Mouse (Mus musculus): ENCODE results near the gene Aoc1.

Aoc1 gene

GRCm38 (mm10) chr6:48872596-48872995, at the start of gene Aoc1:
Aoc1 (plus strand) TSS chr6:48872896.
- DNase-seq (ENCODE audit: low spot score in 2 of 2) = no peak

GRCm38 (mm10) chr6:48825016-48825415, 47.7 kb upstream of the Aoc1 start:
- DNase-seq (ENCODE audit: low spot score in 2 of 2) = no peak

DNA sequence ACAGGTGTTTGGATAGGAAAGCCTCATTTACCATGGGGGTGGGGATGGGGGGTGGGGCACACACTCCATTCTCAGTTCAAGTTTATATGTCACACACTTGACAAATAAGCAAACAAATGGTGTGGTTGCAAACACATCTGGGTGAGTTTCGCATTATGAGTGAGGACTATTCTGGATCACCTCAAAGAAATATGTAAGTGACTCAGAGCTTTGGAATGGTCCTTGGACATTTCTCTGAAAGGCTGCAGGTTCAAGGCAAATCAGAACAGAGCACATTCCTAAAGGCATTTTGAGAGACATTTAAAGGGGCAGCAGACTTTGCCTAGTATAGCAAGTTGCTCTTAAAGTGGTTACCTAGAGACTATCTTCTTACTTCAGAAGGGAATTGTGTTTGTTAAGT, 43.7 kb upstream of the Aoc1 start:
- no peak for DNase-seq (ENCODE audit: low spot score in 2 of 2)

- no peak for DNase-seq (ENCODE audit: low spot score in 2 of 2)
Observed at GRCm38 (mm10) chr6:48829651-48830050, 43.0 kb upstream of the Aoc1 start.

GRCm38 (mm10) chr6:48830241-48830640, 42.5 kb upstream of the Aoc1 start:
- DNase-seq (ENCODE audit: low spot score in 2 of 2) = no peak

DNA sequence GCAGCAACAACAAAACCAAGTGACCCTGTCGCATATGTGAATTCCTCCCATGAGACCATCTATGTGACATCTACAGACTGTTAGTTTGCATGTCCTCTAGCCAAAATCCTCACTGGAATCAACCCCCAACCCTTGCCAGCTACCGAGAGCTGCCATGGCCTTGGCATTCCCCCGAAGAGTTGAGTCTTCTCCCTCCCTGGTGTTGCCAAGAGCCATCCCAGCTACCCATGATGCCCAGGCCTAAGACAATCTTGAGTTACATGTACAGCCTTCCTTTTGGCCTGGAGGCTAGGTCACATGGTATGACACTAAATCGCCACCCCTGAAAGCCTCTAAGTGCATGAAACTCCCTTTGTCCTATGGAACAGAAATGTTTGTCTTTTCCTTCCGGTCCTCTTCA, 41.6 kb upstream of the Aoc1 start:
- DNase-seq (ENCODE audit: low spot score in 2 of 2) = no peak

DNA sequence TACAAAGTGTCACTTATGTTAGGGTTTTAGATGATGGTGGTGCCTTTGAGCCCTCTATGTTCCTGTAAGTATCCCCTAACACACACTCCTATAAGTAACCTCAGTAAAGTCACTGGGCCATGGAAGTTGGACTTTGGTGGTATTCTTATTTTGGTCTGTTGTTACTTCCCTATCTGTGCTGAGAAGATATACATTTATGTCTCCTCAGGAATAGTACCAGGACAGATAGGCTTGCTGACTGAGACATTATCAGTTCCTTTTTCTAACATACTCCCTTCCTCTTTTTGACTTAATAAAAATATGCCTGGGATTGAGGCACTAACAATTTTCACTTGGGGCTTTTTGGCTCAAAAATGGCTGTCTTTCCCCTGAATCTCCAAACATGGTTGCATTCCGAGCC, 40.3 kb upstream of the Aoc1 start:
- DNase-seq (ENCODE audit: low spot score in 2 of 2) = no peak

- no peak for DNase-seq (ENCODE audit: low spot score in 2 of 2)
Observed at GRCm38 (mm10) chr6:48833515-48833914, 39.2 kb upstream of the Aoc1 start.

DNA sequence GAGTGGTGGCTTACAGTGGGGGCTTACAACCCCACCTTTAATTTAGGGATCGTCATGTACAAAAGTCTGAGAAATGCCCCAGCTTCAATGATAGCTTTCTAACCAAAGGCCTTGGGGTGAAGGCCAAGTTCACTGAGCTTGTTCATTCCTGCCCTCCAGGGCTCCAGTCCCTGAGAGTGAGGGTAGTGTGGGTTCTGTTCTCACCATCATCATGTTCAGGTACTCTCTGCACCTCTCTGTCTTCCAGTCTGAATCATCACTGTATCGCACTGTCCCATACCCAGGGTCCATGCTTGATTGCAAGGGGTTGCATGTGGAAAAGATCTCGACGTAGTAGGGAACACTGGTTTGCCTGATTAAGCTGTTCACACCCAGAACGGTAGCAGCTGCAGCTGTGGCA, 37.5 kb upstream of the Aoc1 start:
- DNase-seq (ENCODE audit: low spot score in 2 of 2) = no peak

- no peak for DNase-seq (ENCODE audit: low spot score in 2 of 2)
Observed at GRCm38 (mm10) chr6:48836146-48836545, 36.5 kb upstream of the Aoc1 start.

- DNase-seq (ENCODE audit: low spot score in 2 of 2) = no peak
Observed at GRCm38 (mm10) chr6:48837516-48837915, 35.2 kb upstream of the Aoc1 start.

- DNase-seq (ENCODE audit: low spot score in 2 of 2) = no peak
Observed at GRCm38 (mm10) chr6:48838321-48839080, 34.2 kb upstream of the Aoc1 start.

DNA sequence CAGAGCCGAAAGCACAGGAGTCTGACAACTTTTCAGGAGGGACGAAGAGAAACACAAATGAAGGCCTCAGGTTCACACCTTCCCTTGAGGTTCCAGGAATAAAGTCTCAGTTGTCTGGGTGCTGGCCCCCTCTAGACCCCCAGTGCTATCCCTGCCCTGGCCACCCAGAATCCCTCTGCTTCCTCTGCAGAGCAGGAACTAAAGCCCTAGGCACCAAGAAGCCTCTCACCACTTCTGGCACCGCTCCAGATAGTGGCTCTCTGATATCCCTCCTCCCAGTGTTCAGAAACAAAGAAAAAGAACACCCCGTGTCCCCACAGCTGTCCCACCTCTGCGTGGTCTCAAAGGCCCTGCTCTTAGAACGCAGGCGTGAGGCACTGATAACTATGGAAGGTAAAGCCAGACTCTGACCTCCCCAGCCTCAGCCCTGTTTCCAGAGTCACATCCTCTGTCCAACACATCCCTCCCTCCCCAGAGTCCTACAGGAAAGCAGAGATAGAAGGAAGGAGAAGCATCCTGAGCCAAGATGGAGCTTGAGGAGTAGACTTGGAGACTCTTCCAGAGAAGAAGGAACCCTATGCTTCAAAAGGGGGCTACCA, 32.2 kb upstream of the Aoc1 start, which contains the start of gene Tmem176a:
Gene Tmem176a (plus strand): TSS at position 549 of the 599 bp plus-strand sequence.
- DNase-seq (ENCODE audit: low spot score in 2 of 2) = no peak

DNA sequence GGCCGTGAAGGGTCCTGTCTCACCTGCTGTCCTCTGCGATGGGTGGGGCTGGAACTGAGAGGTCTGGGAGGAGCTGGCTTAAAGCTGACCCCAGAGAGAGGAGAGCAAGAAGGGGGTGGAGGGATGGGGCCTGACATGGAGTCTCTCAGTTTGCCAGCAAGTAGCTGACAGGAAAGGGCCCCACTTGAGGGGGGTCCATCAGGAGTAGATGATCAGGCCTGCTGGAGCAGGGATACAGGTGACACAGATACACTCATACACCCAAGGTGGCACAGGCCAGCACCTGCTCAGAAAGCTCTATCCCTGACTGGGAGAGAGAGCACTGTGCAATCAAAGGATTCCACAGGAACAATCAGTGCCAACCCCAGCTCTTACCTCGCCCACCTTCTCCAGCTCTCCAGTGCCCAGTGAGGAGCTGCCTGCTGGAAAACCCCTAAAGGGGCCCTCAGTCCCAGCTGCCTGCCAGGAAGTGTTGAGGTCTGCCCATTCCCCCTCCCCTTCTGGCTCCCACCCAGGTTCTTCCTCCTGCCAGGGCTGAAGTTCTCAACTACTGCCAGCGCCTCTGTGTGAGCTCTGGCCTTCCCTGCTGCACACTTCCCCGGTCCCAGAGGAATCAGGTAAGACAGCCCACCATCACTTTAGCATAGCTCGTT, 31.6 kb upstream of the Aoc1 start, which contains the start of gene Tmem176b:
Gene Tmem176b (minus strand): TSS at position 524 of the 653 bp plus-strand sequence.
- peak; percentile 79 to 80 for DNase-seq (ENCODE audit: low spot score in 2 of 2)

DNA sequence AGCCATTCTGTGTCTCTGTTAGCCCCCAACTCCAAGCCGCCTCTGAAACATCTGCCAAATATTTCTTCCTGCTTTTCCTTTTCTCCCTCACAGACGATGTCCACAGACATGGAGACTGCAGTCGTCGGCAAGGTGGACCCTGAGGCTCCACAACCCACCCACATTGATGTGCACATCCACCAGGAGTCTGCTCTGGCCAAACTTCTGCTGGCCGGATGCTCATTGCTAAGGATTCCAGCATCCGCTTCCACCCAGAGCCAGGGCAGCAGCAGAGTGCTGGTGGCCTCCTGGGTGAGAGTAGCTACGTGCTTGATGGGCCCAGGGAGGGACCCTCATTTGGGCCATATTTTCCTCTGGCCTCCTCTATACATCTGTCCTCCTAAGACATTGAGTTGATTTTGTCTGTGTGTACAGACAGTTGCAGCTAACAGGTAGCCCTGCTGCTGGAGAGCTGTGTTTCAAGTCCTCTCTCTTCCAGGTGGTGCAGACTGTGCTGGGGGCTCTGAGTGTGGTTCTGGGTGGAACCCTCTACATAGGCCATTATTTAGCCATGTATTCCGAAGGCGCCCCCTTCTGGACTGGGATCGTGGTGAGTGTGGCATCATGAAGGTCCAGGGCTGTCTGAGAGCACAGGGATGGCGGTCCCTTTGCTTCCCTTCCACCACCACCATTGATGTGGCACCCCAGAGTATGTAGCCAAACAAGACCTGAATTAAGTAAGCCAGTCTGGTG, 30.4 kb upstream of the Aoc1 start:
- peak in 1 of 2 experiments; percentile 16 for DNase-seq (ENCODE audit: low spot score in 2 of 2)

- DNase-seq (ENCODE audit: low spot score in 2 of 2) = no peak
Observed at GRCm38 (mm10) chr6:48845086-48845485, 27.6 kb upstream of the Aoc1 start.

- no peak for DNase-seq (ENCODE audit: low spot score in 2 of 2)
Observed at GRCm38 (mm10) chr6:48851820-48852491, 20.7 kb upstream of the Aoc1 start.

DNA sequence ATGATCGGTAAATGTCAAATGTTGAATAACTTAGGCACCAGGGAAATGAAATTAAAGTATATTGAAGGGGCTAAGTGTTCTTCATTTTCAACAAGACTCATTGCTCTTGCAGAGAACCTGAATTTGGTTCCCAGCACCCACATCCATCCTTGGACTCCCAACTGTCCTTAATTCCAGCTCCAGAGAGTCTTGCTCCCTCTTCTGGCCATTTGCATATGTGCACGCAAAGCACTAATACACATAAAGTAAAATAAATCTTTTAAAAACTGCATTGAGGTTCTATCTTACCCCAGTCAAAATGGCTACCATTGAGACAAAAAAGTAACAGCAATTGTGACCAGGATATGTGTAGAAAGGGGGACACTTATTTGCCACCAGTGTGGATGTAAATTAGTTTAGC, 18.5 kb upstream of the Aoc1 start:
- no peak for DNase-seq (ENCODE audit: low spot score in 2 of 2)

- DNase-seq (ENCODE audit: low spot score in 2 of 2) = no peak
Observed at GRCm38 (mm10) chr6:48857613-48858302, 14.9 kb upstream of the Aoc1 start.

GRCm38 (mm10) chr6:48860130-48860815, 12.4 kb upstream of the Aoc1 start:
- peak; percentile 23 to 48 for DNase-seq (ENCODE audit: low spot score in 2 of 2)

Data from frontal cortex, postnatal 14 days (tissue).